Mouse (Mus musculus): ENCODE results near the gene Iqgap2. TPM values are rescaled to one million over a fixed set of nuclear protein-coding genes. Genes with fewer than 3 reads are reported as not detected.
A peak's percentile ranks its signal among the peaks of the same experiment; 100 is the strongest.

Iqgap2 gene
- total RNA-seq, 1 experiment from 2014 or later = 33.4 TPM

GRCm38 (mm10) chr13:95888621-95889020 lies 3.1 kb downstream of the Iqgap2 start:
- no peak for ATAC-seq (ENCODE audit: extremely low read depth, insufficient number of reproducible peaks, low FRiP score, poor library complexity, severe bottlenecking)

DNA sequence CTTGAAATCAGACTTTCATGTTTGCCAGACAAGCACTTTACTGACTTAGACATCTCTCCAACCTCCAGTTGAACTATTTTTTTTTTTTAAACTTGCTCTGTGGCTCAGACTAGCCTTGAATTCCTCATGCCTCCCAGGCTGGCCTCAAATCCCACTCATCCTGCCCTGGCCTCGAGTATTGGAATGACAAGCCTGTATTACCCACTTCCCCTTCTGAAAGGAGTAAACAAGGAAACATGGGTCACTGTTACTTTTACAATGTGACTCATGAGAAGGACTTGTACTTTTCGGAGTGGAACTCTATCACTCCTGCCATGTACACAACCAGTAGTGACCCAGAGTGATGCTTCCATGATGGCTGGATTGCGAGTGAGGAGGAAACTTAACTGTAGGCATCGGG lies 3.6 kb downstream of the Iqgap2 start:
- ATAC-seq (ENCODE audit: extremely low read depth, insufficient number of reproducible peaks, low FRiP score, poor library complexity, severe bottlenecking) = no peak

DNA sequence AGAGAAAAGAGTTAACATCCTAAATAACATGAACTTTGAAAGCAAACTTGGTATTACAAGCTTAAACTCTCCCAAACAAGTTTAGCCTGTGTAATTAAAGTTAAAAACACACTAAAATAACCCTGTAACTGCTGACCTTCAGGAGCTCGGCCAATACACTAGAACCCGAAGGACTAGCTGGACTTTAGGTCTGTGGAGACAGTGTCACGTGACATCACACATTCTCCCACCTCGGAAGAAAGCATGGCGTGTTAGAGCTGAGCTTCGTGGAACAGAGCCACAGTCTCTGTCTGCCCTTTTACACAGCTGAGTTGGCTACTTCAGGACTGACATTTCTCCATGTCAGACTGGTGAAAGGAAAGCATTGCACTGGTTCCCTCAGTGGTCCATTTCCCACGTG lies 4.3 kb downstream of the Iqgap2 start:
- ATAC-seq (ENCODE audit: extremely low read depth, insufficient number of reproducible peaks, low FRiP score, poor library complexity, severe bottlenecking) = no peak

- no peak for ATAC-seq (ENCODE audit: extremely low read depth, insufficient number of reproducible peaks, low FRiP score, poor library complexity, severe bottlenecking)
These were observed 7.3 kb downstream of the Iqgap2 start for GRCm38 (mm10) chr13:95884455-95884854.

DNA sequence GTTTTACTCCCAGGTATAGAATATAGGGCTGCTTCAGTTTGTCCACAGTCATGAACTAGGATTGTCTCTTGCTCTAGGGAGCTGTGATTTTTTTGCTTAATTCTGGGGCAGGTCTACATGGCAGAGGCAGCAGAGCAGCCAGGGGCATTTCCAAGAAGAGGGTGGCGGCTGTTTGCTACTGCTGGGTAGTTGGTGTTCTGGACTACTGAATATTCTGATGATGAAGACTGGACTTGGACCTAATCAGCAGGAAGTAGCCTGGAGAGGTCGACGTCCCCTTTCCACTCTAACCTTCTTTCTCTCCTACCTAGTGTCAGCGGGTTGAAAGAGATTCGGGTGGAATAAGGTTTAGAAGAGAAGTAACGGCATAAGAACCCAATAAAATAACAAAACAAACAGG lies 9.7 kb downstream of the Iqgap2 start:
- no peak for ATAC-seq (ENCODE audit: extremely low read depth, insufficient number of reproducible peaks, low FRiP score, poor library complexity, severe bottlenecking)

GRCm38 (mm10) chr13:95881427-95881826 lies 10.3 kb downstream of the Iqgap2 start:
- no peak for ATAC-seq (ENCODE audit: extremely low read depth, insufficient number of reproducible peaks, low FRiP score, poor library complexity, severe bottlenecking)

- no peak for ATAC-seq (ENCODE audit: extremely low read depth, insufficient number of reproducible peaks, low FRiP score, poor library complexity, severe bottlenecking)
These were observed 11.1 kb downstream of the Iqgap2 start for GRCm38 (mm10) chr13:95880633-95881032.

DNA sequence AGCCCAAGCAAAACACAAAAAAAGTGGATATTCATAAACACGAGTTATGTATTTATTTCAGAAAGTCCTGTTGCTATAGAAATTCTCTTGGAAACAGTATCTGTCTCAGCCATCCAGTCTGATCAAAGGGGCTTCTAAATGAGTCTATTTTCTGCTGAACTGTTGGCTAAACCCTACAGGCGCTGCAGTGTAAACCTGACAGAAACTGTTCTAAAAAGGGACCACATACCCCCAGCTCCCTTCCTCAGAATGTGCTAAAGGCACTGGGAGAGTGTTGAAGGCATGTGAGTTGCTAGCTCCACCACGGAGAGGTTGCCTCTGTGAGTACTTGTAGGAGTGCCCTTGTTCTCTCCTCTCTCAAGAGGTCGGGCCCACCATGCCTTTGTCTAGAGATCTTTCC lies 19.7 kb downstream of the Iqgap2 start:
- ATAC-seq (ENCODE audit: extremely low read depth, insufficient number of reproducible peaks, low FRiP score, poor library complexity, severe bottlenecking) = no peak

DNA sequence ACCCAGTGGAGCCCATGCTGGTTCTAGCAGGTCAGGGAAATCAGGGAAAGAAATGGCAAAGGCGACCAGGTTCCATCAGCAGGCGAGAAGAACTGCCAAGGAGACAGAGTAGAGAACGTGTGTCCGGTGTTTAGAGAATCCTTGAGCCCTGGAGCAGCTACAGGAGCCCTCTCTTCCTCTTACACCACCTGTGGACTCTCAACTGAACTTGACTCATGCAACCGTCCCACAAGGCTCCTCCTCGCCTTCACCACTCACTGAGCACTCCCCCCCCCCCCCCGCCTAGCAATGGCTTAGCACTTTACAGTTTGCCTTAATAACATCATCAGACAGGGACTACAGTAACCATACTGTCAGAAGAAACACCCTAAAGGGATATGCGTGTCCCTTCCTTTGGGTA lies 21.1 kb downstream of the Iqgap2 start:
- ATAC-seq (ENCODE audit: extremely low read depth, insufficient number of reproducible peaks, low FRiP score, poor library complexity, severe bottlenecking) = peak; percentile 37; the same call in 1 of the 2 replicates

DNA sequence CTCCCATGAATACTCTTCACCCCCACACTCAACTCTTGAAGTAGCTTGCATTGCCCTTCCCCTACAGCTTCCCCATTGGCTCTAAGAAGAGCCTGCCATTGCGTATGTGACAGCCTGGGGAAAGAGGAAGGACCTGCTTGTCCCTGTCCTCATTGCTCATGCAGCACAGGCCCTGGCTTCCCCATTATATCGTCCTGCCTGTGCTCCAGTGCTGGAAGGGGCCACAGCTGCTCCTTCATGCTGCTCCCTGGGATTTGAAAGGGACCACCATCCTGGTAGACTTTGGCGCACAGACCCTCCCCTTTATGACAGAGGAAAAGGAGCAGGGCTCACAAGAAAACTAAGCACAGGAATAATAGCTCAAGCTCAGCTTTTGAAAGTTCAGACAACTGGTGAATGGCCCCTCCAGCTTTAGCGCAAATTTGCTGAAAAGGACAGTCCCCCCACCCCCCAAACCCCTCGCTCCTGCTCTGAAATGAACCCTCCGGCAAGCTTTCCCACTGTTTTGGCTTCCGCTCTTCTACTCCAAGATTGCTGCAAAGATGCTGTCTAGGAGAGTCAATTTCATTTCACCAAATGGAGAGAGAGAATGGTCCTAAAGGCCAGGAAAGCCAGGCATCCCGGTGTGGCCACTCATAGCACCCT lies 22.7 kb downstream of the Iqgap2 start:
- peak; percentile 97 for ATAC-seq (ENCODE audit: extremely low read depth, insufficient number of reproducible peaks, low FRiP score, poor library complexity, severe bottlenecking)

GRCm38 (mm10) chr13:95862201-95862600 lies 29.5 kb downstream of the Iqgap2 start:
- ATAC-seq (ENCODE audit: extremely low read depth, insufficient number of reproducible peaks, low FRiP score, poor library complexity, severe bottlenecking) = no peak

DNA sequence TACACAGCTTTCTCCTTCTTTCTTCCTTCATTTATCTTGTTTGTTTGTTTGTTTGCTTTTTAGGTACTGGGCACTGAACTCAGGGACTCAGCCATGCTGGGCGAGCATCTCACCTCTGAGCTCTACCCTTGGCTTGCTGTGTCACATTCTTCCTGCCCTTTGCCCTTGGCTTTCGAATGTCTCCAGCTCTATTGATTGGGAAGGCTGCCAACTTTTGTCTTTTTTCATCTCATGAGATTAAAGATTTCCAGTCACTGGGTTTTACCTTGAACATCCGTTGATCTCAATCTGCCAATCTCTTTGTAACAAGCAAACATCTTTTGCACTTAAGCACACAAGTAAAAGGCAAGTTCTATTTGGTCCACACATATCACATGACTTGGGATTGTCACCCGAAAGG lies 32.5 kb downstream of the Iqgap2 start:
- ATAC-seq (ENCODE audit: extremely low read depth, insufficient number of reproducible peaks, low FRiP score, poor library complexity, severe bottlenecking) = no peak

GRCm38 (mm10) chr13:95858866-95859265 lies 32.9 kb downstream of the Iqgap2 start:
- ATAC-seq (ENCODE audit: extremely low read depth, insufficient number of reproducible peaks, low FRiP score, poor library complexity, severe bottlenecking) = no peak

DNA sequence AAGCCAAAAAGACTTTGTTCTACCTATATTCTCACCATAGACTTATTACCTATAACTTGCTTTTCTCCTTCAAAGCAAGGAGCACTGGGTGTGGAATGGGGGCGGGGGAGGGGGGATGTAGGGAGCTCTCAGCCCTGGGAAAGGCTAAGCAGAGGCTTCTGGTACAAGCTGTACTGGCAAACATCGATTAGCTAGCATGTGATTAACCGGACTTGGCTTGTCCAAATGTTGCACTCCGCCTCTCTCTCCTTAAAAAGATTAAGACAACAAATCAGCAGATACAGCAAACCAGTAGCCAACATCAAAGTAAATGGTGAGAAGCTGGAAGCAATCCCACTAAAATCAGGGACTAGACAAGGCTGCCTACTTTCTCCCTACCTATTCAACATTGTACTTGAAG lies 36.2 kb downstream of the Iqgap2 start:
- no peak for ATAC-seq (ENCODE audit: extremely low read depth, insufficient number of reproducible peaks, low FRiP score, poor library complexity, severe bottlenecking)

- no peak for ATAC-seq (ENCODE audit: extremely low read depth, insufficient number of reproducible peaks, low FRiP score, poor library complexity, severe bottlenecking)
These were observed 40.1 kb downstream of the Iqgap2 start for GRCm38 (mm10) chr13:95851611-95852010.

DNA sequence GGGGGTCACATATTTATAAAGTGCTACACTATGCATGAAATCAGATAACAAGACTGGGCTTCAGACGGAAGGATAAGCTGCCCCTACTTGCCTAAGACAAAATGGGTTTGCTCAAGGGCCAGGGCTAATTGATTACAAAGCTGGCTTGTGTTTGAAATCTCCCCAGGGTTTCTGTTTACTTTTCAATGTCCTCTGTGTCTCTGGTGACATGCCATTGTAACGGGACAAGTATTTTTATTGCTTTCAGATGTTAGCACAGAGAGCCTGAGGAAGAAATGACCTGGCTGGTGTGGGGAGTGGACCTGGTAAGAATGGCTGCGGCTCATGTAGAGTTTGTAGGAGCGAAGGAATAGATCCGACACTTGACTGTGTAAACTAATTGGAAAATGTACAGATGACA lies 41.3 kb downstream of the Iqgap2 start:
- no peak for ATAC-seq (ENCODE audit: extremely low read depth, insufficient number of reproducible peaks, low FRiP score, poor library complexity, severe bottlenecking)

DNA sequence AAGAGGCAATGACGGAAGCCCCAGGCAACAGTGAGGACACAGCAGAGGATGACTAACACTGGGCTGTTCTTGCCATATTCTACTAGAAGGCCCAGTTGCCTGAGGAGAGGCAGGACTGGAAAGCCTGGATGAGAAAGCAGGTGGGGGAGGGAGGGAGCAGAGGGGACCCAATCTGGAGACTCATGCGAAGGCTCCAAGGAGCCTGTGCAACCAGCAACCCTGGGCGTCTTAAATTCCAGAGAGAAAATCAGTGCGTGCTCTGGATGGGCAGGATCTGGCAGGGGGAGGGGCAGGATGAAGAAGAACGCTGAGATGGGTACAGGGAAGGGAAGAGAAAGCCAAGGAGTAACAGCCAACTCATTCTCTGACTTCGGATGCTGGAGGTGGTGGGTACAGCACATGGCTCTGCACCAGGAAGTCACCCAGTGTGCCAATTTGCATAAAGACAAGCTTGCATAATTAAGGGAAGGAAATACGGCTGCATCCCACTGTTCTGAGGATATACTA lies 42.2 kb downstream of the Iqgap2 start:
- ATAC-seq (ENCODE audit: extremely low read depth, insufficient number of reproducible peaks, low FRiP score, poor library complexity, severe bottlenecking) = no peak

- ATAC-seq (ENCODE audit: extremely low read depth, insufficient number of reproducible peaks, low FRiP score, poor library complexity, severe bottlenecking) = no peak
These were observed 45.4 kb downstream of the Iqgap2 start for GRCm38 (mm10) chr13:95846364-95846763.

GRCm38 (mm10) chr13:95844950-95845349 lies 46.8 kb downstream of the Iqgap2 start:
- no peak for ATAC-seq (ENCODE audit: extremely low read depth, insufficient number of reproducible peaks, low FRiP score, poor library complexity, severe bottlenecking)

GRCm38 (mm10) chr13:95843411-95844026 lies 48.2 kb downstream of the Iqgap2 start:
- ATAC-seq (ENCODE audit: extremely low read depth, insufficient number of reproducible peaks, low FRiP score, poor library complexity, severe bottlenecking) = no peak

DNA sequence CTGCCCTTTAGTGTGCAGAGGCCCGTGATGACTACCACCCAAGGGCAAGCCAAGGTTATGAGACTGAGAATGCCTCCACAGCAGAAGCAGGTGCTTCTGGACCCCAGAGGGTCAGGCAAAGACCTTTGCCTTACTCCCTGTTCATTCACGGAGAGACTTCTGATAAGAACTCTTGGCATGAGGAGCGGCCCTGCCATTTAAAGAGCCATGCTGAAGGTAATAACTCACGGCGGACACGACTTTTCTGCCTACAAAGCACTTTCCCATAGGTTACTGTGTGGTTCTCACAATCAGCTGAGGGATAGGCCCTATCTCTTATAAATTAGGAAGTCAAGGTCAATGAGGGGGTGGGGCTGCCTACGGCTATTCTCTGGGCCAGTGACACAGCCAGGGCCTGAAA lies 48.9 kb downstream of the Iqgap2 start:
- ATAC-seq (ENCODE audit: extremely low read depth, insufficient number of reproducible peaks, low FRiP score, poor library complexity, severe bottlenecking) = no peak
